Comparison of ENCODE assay signal across 22 mouse cellular contexts in the genomic region with DNA sequence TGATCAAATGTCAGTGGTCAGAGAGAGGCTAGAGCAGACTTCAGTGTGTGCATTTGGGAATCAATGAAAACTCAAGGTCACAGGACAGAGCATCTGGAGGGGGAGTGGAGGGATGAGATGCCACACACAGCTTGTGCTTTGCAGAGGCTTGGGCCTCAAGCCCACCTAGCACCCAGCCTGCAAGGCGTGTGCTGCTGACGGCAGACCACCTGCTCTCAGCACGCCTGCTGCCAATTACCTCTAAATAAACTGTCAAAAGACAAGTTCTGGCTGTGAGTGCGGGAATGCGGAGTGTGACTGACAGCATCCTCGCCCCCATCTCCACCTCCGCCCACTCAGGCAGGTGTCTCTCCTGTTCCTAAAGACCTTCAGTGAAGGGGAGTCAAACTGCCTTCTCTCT.
A peak's percentile ranks its signal among the peaks of the same experiment; 100 is the strongest.
DNase-seq lines count a peak whose midpoint lies in the region.
"Had no signal": no experiment of that assay in that cellular context is flagged by ENCODE, and none has a peak within 500 bp of the region (broad histone marks: within the 10 kb centered on the region; RNA-seq: fewer than 3 reads in every experiment).

No protein-coding gene starts in this region.

- no peak overlapping the region for H3K27ac ChIP-seq in embryonic facial prominence, embryonic 10.5 days (replicated peaks)
- H3K27ac ChIP-seq: heart, adult 2 months; heart, embryonic 13.5 days; hindbrain, embryonic 12.5 days; limb, embryonic 12.5 days; macrophage; neural tube, embryonic 13.5 days had no signal

- DNase-seq in layer of hippocampus, adult 18-20 months (ENCODE audit: low spot score in 2 of 2), result peak; percentile 26 to 46
- DNase-seq in layer of hippocampus, postnatal 25 days (ENCODE audit: extremely low spot score in 1 of 2, low spot score in 1 of 2), result no peak
- peak; percentile 42 for DNase-seq in R1 (ENCODE audit: low read depth, low spot score)
- DNase-seq in embryonic facial prominence, embryonic 10.5 days (ENCODE audit: low spot score), result peak; percentile 20
- no peak for DNase-seq in left cerebral cortex, postnatal 36 days (ENCODE audit: low spot score in 2 of 2)
- no peak for DNase-seq in left cerebral cortex, adult 8-10 months (ENCODE audit: low spot score in 2 of 2)
- DNase-seq in heart, postnatal 14 days, result no peak
- DNase-seq: adrenal gland, adult 8-10 months; cerebellum, adult 2 months; cerebellum, postnatal 25 days; gastrocnemius, postnatal 36 days; heart, adult 2 months; kidney, postnatal 25 days; liver, postnatal 0 days; spleen, adult 18-20 months; thymus, postnatal 14 days had no signal

- peaks cover 22% of the 10 kb centered on the region for H3K4me1 ChIP-seq in embryonic facial prominence, embryonic 10.5 days

- 56% methylated on average over 7 of the region's 7 CpGs for WGBS in embryonic facial prominence, embryonic 10.5 days

- H3K4me3 ChIP-seq in embryonic facial prominence, embryonic 10.5 days, result no peak overlapping the region
- H3K4me3 ChIP-seq: heart, adult 2 months; heart, embryonic 13.5 days; hindbrain, embryonic 12.5 days; limb, embryonic 12.5 days; myocyte; neural tube, embryonic 13.5 days had no signal

- peaks cover 13% of the 10 kb centered on the region; the same call in 1 of the 2 replicates for H3K27me3 ChIP-seq in embryonic facial prominence, embryonic 10.5 days (replicated peaks; ENCODE audit: low read depth, poor library complexity, severe bottlenecking)
- H3K27me3 ChIP-seq: hindbrain, embryonic 12.5 days; neural tube, embryonic 13.5 days had no signal

- no peaks in the 10 kb centered on the region for H3K9me3 ChIP-seq in embryonic facial prominence, embryonic 10.5 days
- H3K9me3 ChIP-seq: heart, embryonic 13.5 days; hindbrain, embryonic 12.5 days; limb, embryonic 12.5 days; neural tube, embryonic 13.5 days had no signal

- H3K36me3 ChIP-seq in embryonic facial prominence, embryonic 10.5 days (replicated peaks), result no peaks in the 10 kb centered on the region
- H3K36me3 ChIP-seq: heart, embryonic 13.5 days; limb, embryonic 12.5 days had no signal

- intact Hi-C loops in left cerebral cortex, postnatal 36 days (cut with DNase I), result no loop called here
- intact Hi-C loops in heart, postnatal 14 days (cut with DNase I), result no loop called here

Comparison
In these comparisons a context has a peak if more than half of its experiments do, and no peak if none do; other contexts are left out.
1. DNase-seq: peak in layer of hippocampus, adult 18-20 months (2 of 2), R1 (single experiment) and embryonic facial prominence, embryonic 10.5 days (single experiment); none in layer of hippocampus, postnatal 25 days (0 of 2), left cerebral cortex, postnatal 36 days (0 of 2), left cerebral cortex, adult 8-10 months (0 of 2) and heart, postnatal 14 days (0 of 2).